Comparison of ENCODE assay signal across 8 mouse cellular contexts in the genomic region with DNA sequence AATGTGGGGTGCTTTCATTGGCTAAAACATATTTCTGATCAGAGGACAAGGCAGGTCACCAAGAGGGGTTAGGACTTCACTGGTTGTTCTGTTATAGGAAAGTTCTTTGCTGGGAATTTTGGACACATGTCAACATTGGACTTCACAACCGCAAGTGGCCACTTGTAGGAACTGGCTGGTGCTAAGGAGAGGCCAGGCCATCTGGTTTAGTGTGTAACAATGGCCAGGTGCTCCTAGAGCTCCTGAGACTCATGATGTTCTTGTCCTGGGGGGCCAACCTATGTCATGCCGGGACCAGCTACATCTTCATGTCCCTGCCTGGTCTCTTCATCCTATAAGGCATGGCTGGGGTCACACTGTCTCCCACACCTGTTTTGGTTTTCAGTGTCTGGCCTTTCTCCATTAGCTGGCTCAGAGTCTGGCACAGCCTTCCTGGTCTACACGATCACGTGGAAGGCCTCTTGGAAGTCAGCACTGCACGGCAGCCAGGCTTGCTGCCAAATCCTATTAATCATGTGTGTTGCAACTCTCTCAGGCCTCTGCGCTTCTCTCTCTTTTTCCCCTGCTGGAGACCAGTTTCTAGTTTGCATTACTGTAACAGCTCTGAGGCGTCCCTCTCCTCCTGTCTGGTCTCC. TPM values are rescaled to one million over a fixed set of nuclear protein-coding genes. Genes with fewer than 3 reads are reported as not detected.
DNase-seq lines count a peak whose midpoint lies in the region; ATAC-seq and TF ChIP-seq lines count a peak whose summit lies in the region.

No protein-coding gene starts in this region.

- intact Hi-C loops in gastrocnemius, adult 2 months (cut with DNase I): no loop called here

- H3K4me1 ChIP-seq in hindbrain, embryonic 16.5 days (ENCODE audit: control insufficient read depth, insufficient read depth, low read depth, low read length): peaks cover 11% of the 10 kb centered on the region
- H3K4me1 ChIP-seq in midbrain, embryonic 13.5 days (replicated peaks): peaks cover 44% of the 10 kb centered on the region
- 0 out of 2 replicates have a peak, but pooled peaks cover 6% of the 10 kb centered on the region for H3K4me1 ChIP-seq in stomach, embryonic 16.5 days (ENCODE audit: control insufficient read depth, insufficient read depth, low read length)

- H3K9me3 ChIP-seq in hindbrain, embryonic 16.5 days (ENCODE audit: control insufficient read depth, low read length): no peaks in the 10 kb centered on the region
- H3K9me3 ChIP-seq in midbrain, embryonic 13.5 days: no peaks in the 10 kb centered on the region
- no peaks in the 10 kb centered on the region for H3K9me3 ChIP-seq in stomach, embryonic 16.5 days (replicated peaks; ENCODE audit: control insufficient read depth, low read length)

- DNase-seq in NIH3T3 (ENCODE audit: low read depth): peak; percentile 99
- DNase-seq in cerebellum, adult 11-12 months: peak; percentile 78
- peak; percentile 90 for DNase-seq in gastrocnemius, adult 2 months
- peak; percentile 41 to 54 for DNase-seq in layer of hippocampus, postnatal 25 days (ENCODE audit: extremely low spot score in 1 of 2, low spot score in 1 of 2)
- no peak for DNase-seq in T-cell, adult 2 months (ENCODE audit: low spot score)

- no peak overlapping the region for H3K9ac ChIP-seq in hindbrain, embryonic 16.5 days (ENCODE audit: low read depth, low read length)
- H3K9ac ChIP-seq in midbrain, embryonic 13.5 days (replicated peaks): no peak overlapping the region
- H3K9ac ChIP-seq in stomach, embryonic 16.5 days (ENCODE audit: low read length): no peak overlapping the region

- H3K27me3 ChIP-seq in hindbrain, embryonic 16.5 days (replicated peaks; ENCODE audit: control insufficient read depth, insufficient read depth, low read length): no peaks in the 10 kb centered on the region
- H3K27me3 ChIP-seq in midbrain, embryonic 13.5 days: no peaks in the 10 kb centered on the region
- no peaks in the 10 kb centered on the region for H3K27me3 ChIP-seq in stomach, embryonic 16.5 days (ENCODE audit: control insufficient read depth, insufficient read depth, low read length)

- no peak overlapping the region for H3K4me2 ChIP-seq in hindbrain, embryonic 16.5 days (ENCODE audit: low read length)
- no peak overlapping the region for H3K4me2 ChIP-seq in midbrain, embryonic 13.5 days (replicated peaks)
- no peak overlapping the region for H3K4me2 ChIP-seq in stomach, embryonic 16.5 days (ENCODE audit: low read depth, low read length)

- ATAC-seq in hindbrain, embryonic 16.5 days: peak; percentile 91
- ATAC-seq in midbrain, embryonic 13.5 days: peak; percentile 79
- peak; percentile 91; the same call in 1 of the 2 replicates for ATAC-seq in stomach, embryonic 16.5 days (ENCODE audit: insufficient read depth, low FRiP score)

- WGBS in hindbrain, embryonic 16.5 days: 28% methylated on average over 7 of the region's 7 CpGs
- 49% methylated on average over 7 of the region's 7 CpGs for WGBS in midbrain, embryonic 13.5 days
- 29% methylated on average over 7 of the region's 7 CpGs for WGBS in stomach, embryonic 16.5 days

- H3K36me3 ChIP-seq in hindbrain, embryonic 16.5 days (ENCODE audit: control insufficient read depth, insufficient read depth, low read length): peaks cover 3% of the 10 kb centered on the region; the same call in 1 of the 2 replicates
- peaks cover 17% of the 10 kb centered on the region for H3K36me3 ChIP-seq in midbrain, embryonic 13.5 days
- H3K36me3 ChIP-seq in stomach, embryonic 16.5 days (ENCODE audit: control insufficient read depth, insufficient read depth, low read length): no peaks in the 10 kb centered on the region

- H3K4me3 ChIP-seq in gastrocnemius, adult 2 months: no peak overlapping the region
- no peak overlapping the region for H3K4me3 ChIP-seq in hindbrain, embryonic 16.5 days (ENCODE audit: low read length)
- H3K4me3 ChIP-seq in midbrain, embryonic 13.5 days (replicated peaks): no peak overlapping the region
- no peak overlapping the region for H3K4me3 ChIP-seq in stomach, embryonic 16.5 days (replicated peaks; ENCODE audit: low read length)

- peak overlapping the region; percentile 24; the same call in 1 of the 2 replicates for H3K27ac ChIP-seq in gastrocnemius, adult 2 months
- peak overlapping the region; percentile 58; the same call in 1 of the 2 replicates for H3K27ac ChIP-seq in hindbrain, embryonic 16.5 days (ENCODE audit: low read depth, low read length)
- H3K27ac ChIP-seq in midbrain, embryonic 13.5 days: peak overlapping the region; percentile 30
- peak overlapping the region; percentile 12 for H3K27ac ChIP-seq in stomach, embryonic 16.5 days (ENCODE audit: low read length)

- peak; percentile 19; the same call in 1 of the 2 replicates for TF ChIP-seq CTCF in gastrocnemius, adult 2 months (IDR thresholded peaks at IDR 0.05)

RNA-seq across cellular contexts. Expression of a gene that starts 55.9 kb away (rescaled TPM):
- not detected for total RNA-seq in gastrocnemius, adult 2 months (2021)
- polyA plus RNA-seq in hindbrain, embryonic 16.5 days (2015; fragmentation: Nextera tagmentation; extraction: Ambion mirVana): 6.4 and 7.8 TPM in 2 replicates
- total RNA-seq in layer of hippocampus, postnatal 25 days (2021): 100 to 1,000 TPM; 101 to 122 TPM
- polyA plus RNA-seq in midbrain, embryonic 13.5 days (2015; fragmentation: Nextera tagmentation; extraction: Ambion mirVana): 6.2 and 7.0 TPM in 2 replicates
- polyA plus RNA-seq in stomach, embryonic 16.5 days (2015; fragmentation: Nextera tagmentation; extraction: Ambion mirVana): 5.0 and 5.8 TPM in 2 replicates
